Mouse (Mus musculus): Measurements from ENCODE around the gene Rps2.

The Rps2 gene

DNA sequence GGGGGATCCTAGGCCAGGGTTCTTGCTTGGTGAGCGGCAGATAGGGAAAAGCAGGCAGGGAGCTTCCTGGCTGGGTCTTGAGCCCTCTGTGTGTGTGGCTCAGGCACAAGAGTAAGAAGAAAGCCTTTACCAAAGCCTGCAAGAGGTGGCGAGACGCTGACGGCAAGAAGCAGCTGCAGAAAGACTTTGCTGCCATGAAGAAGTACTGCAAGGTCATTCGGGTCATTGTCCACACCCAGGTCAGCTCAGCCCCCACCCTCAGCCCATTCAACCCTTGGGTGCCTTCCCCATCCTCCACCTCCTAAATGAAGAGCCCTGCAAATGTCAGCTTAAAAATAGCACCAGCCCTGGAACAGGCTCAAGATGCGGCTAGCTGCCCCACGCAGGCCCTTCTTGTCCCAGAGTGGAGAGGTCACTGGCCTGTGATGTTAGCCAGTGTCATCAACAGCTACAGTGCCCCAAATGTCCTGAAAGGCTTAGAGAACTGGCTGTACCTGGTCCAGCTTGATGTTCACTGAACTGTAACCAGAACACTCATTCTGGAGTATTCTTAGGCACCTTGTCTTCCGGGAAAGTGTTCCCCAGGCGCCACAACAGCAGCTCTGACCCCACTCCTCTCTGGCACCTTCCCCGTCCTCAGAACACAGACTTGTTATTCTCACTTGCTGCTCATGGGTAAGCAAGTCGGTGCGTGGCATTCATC lies 14.5 kb downstream of the Rps2 start:
- no peak for DNase-seq (ENCODE audit: low read depth)

- no peak for DNase-seq (ENCODE audit: low read depth)
Measured at GRCm38 (mm10) chr17:24733434-24734050, 15.6 kb downstream of the Rps2 start.

DNA sequence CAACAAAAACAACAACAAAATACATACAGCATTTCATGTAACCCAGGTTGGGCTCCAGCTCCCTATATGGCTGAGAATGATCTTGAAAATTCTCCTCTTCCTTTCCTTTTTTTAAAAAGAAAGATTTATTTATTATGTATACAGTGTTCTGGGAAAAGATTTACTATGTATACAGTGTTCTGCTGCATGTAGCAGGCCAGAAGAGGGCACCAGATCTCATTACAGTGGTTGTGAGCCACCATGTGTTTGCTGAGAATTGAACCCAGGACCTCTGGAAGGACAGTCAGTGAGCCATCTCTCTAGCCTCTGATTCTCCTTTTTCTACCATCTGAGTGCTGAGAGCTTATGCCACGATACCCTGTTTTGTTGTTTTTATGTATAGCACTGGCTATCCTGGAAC lies 16.6 kb downstream of the Rps2 start:
- DNase-seq (ENCODE audit: low read depth): no peak

GRCm38 (mm10) chr17:24735446-24735845 lies 17.5 kb downstream of the Rps2 start:
- DNase-seq (ENCODE audit: low read depth): no peak

DNA sequence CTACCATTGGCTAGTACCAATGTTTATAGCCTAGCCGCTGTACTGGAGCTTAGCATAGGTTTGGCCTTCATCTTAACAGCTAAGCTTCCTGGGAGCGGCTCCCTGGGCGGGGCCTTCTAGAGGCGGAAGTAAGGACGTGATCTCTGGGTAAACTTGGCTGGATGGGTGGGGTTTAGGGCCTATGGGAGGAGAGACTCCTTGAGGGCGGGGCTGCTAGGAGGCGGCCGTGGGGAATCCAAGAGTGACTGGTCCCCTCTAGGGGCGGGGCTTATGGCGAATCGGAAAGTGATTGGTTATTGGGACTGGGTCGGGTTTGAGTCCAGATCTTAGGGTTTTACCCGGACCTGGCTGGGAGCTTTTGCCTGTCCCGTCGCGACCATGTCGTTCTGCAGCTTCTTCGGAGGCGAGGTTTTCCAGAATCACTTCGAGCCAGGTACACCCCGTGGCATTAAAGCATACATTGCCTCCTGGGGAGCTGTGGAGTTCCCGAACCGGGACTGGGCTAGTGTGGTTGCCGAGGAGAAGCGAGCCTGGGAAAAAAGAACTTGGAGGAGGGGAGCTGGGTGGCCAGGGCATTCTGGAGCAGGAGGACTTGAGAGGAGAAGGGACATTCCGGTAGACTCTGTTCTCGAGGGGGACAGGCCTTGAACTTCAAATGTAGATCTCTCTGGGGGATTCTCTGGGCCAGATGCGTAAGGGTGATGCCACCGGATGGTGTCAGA lies 18.6 kb downstream of the Rps2 start, which contains the start of gene Msrb1:
Gene Msrb1, plus strand, starts transcription at position 313 of the 722 bp plus-strand sequence.
- DNase-seq (ENCODE audit: low read depth): peak; percentile 96

DNA sequence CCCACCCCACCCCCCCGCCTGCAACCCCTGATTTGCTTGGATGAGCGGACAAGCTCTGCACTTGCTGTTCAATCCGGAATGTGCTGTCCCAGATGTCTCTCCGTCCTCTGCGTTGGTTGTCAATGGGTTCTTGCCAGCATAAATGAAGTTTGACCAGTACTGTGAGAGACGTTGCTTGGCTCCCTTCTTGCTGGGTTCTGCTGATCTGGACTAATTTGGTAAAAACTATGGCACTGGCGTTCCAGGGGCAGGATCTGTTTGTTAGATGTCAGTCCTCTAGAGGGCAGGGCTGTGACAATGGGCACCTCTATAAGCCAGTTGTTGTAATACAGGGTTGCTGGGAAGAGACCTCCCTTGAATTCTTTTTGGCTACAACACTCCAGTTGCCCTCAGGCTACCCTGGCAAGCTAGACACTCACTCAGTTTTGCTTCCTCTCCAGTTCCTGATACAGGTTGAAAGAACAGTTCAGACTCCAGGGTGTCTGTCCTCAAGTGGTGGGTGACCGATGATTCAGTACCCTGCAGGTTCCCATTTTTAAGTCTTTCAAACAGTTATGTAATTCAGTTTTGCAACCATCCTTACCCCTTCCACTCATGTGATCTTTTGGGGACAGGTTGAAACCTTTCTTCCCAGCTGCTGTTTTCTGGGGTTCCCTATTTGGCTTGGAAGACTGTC lies 19.4 kb downstream of the Rps2 start:
- peak; percentile 37 for DNase-seq (ENCODE audit: low read depth)

GRCm38 (mm10) chr17:24738238-24738637 lies 20.3 kb downstream of the Rps2 start:
- no peak for DNase-seq (ENCODE audit: low read depth)

DNA sequence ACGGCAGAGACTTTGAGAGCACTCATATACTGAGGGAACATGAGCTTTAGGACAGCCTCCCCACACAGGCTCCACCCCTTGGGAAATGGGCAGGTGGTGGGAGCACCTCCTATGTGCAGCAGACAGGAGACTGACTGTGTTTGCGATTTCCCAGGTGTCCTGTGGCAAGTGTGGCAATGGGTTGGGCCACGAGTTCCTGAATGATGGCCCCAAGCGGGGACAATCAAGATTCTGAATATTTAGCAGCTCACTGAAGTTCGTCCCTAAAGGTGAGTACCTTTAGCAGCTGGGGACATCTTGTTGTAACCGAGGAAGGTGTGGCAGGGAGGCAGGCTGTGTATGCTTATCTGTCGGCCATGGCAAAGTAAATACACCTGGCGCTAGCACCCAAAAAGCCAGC lies 22.0 kb downstream of the Rps2 start:
- no peak for DNase-seq (ENCODE audit: low read depth)

DNA sequence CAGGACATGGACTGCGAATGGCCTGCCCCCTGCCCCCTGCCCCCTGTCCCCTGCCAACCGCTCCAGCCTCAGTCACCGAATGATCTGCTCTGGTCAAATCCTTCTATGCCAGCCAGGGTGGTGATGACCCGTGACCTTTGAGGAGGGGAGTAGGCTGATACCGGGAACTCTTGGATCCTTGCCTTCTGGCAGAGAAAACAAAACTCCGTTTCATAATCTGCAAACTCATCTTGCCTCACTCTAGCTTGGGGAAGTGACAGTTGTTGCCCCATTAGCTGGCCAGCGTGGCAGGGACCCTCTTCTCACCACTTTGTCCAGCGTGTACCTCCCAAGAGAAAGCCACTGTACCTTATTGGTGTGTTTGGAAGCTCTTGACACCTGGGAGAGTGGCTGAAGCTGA lies 24.4 kb downstream of the Rps2 start:
- DNase-seq (ENCODE audit: low read depth): no peak

- no peak for DNase-seq (ENCODE audit: low read depth)
Measured at GRCm38 (mm10) chr17:24743896-24744295, 26.0 kb downstream of the Rps2 start.

- no peak for DNase-seq (ENCODE audit: low read depth)
Measured at GRCm38 (mm10) chr17:24744381-24744780, 26.5 kb downstream of the Rps2 start.

GRCm38 (mm10) chr17:24745526-24746497 lies 27.9 kb downstream of the Rps2 start:
- peak; percentile 91 for DNase-seq (ENCODE audit: low read depth)

- DNase-seq (ENCODE audit: low read depth): no peak
Measured at GRCm38 (mm10) chr17:24746986-24747385, 29.1 kb downstream of the Rps2 start.

- no peak for DNase-seq (ENCODE audit: low read depth)
Measured at GRCm38 (mm10) chr17:24751528-24751927, 33.6 kb downstream of the Rps2 start.

- peak; percentile 38 for DNase-seq (ENCODE audit: low read depth)
Measured at GRCm38 (mm10) chr17:24752415-24753394, 34.8 kb downstream of the Rps2 start, which contains the start of gene Hs3st6. Gene Hs3st6 (plus strand): TSS chr17:24752988.

DNA sequence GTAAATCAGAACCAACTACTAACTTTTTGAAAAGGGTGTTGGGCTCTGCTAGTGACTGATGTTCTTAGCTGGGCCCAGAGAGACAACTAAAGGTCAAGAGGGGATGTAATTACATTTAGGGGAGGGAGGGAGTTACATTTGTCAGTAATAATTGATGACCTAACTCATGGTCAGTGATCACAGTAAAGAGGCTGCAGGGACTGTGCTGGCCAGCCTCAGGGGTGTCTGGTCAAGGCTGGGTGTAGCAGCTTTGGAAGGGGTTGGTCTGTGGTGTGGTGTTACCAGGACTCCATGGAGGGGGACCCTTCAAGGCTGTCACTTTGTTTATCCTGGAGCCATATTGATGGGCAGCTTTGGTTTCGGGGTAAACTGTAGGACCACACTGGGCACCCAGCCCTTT lies 39.5 kb downstream of the Rps2 start:
- no peak for DNase-seq (ENCODE audit: low read depth)

DNA sequence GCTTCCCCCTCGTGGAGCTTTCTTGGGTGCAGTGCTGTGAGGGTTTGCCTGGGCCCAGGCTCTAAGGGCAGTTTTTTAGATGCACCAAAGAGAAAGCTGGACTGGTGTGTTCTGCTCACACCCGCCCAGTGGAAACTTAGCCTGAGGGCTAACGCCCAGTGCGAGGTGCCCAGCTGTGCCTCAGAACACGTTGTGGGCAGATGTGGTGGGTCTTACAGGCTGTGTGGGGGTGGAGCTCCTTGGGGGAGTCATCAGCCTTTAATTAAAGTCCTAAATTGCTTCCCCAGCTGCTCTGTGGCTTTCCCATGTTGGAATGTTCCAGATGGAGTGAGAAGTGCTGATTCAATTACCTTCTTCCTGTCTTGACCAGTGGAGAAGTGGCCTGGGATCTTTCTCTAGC lies 43.2 kb downstream of the Rps2 start:
- no peak for DNase-seq (ENCODE audit: low read depth)

DNA sequence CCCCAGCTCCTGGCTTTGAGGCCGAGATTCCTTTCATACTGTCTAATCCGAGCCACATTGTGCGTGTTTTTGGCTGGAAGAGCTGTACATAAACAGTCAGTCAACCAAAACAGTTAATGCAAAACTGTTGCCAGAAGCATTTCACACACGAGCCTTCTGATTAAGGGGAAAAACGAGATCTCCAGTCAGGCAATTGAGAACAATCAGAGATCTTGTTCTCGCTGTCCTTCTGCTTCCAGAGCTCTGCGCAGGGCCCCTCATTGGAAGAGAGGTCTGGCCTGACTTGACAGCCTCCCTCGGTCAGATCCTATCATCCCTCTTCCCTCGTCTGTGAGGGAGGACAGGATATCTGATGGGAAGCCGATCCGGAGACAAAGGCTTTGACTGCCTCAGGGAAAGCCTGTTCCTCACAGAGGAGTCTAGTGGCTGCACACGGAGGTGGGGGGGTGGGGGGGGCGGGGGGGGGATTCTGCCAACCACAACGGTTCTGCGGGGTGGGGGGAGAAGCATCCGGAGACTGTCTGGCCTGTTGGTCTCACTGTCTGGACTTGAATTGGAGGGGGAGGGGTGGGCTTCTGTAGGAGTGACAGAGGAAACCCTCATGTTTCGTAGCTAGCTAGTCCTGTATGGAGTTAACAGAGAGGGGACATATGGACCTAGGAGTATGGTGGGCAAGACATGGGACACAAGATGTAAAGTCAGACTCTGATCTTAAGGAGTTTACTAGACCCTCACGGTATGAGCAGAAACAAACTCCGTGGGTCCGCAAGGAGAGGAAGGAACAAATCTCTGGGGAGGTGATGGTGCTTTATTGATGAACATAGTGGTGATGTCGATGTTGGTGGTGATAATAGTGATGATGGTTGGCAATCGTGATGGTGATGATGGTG lies 47.3 kb downstream of the Rps2 start:
- no peak for DNase-seq (ENCODE audit: low read depth)

GRCm38 (mm10) chr17:24766266-24766875 lies 48.5 kb downstream of the Rps2 start:
- no peak for DNase-seq (ENCODE audit: low read depth)
